Mouse (Mus musculus) monocyte, adult 5-6 weeks (primary cell): ENCODE data around the gene Fmo5. TPM values are rescaled to one million over a fixed set of nuclear protein-coding genes. Genes with fewer than 3 reads are reported as not detected.

ENCODE experiments used
- ATAC-seq: fragments of 153-309, 156-312 bp; replicated peaks from 2 replicates; pipeline ENCODE4 v1.8.0; 2017; ENCODE audit warnings: mild to moderate bottlenecking; ENCODE audit not compliant: low TSS enrichment, insufficient number of reproducible peaks, severe bottlenecking, poor library complexity, low FRiP score
- total RNA-seq: library from RNA; stranded (forward); fragments of 200-1000, 200-491, 200-594 nt; gene quantifications from 3 replicates; pipeline ENCODE4 v1.2.3, GENCODE M21; 2017

Fmo5 gene
- total RNA-seq: 4.5 to 10.1 TPM (median 9.1 TPM) in 3 replicates

DNA sequence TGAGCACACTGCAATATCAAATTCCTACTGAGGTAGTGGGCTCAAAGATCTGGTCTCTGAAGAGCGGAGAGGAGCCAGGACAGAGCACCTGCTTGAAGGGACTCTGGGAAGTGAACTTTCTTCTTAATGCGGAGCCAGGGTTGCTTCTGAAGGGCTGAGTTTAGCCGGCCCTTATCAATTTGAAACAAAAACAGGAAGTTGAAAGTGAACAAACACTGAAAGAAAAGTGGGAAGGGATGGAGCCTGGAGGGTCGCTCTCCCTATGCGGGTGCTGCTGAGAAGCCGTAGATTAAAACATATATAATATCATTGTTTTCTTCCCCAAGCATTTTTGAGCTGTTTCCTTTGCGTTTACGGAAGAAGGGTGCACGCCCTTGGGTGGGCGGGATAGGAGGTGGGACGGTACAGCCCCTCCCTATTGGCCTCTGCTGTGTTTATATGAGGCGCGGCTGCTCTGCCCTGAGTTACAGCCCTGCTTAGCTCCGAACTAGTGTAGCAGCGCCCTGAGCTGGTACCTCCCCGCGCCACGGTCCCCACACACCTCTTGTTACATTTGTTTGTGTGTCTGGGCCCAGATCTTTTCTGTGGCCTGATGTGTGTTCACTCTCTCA, at the start of gene Fmo5:
TSS of gene Fmo5 (plus strand) at position 414 of the 611 bp plus-strand sequence.
- ATAC-seq: peak; percentile 80

DNA sequence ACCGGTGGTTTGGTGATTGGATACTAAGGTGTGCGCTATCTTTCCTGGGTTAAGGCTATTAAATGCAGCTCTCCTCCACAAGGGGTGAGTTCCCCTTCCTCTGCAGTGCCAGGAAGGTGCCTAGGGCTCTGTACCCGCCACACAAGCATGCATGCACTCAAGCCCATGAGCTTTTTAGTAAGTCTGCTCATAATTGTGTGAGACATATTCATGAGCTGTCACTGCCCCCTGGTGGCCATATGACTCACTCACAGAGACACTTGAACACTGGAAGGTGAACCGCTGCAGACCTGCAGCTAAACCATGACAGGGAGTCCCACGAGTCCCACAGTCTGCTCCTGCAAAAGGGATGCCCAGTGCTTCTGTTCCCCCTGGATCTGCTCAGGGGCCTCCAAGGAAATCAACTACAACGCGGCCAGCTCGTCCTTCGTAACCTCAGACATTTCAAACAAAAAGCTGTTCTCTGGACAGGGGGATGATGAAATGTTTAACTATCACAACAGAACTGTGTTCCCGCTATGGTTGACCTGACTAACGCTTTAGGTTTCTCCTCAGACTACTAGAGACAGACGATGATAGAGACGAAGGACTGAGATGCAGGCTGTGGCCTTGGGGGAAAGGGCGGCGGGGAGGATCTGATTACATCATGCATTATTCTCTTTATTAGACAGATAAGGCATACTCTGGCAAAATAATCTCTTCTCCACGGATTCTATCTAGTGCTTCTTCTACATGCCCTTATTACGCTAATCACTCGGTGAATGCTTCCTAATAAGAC, 43.0 kb upstream of the Fmo5 start:
- peak; percentile 61 for ATAC-seq

DNA sequence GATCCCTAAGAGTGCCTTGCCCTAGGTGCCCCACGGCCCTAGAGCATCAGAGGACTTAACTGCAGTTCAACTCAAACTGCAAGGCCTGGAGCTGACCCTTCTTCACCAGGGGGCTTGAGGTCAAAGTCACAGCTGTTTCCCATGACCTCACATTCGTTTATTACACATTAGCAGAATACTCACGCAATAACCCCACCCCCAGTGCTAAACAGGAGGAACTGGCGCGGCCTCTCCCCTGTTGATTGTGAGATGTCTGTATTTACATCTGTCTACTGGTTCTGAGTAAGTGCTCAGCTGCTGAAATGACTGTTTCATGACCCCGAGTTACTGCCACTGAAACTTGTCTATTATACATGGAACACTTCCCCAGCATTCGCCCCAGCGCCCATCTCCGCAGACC, 40.9 kb upstream of the Fmo5 start:
- ATAC-seq: no peak

DNA sequence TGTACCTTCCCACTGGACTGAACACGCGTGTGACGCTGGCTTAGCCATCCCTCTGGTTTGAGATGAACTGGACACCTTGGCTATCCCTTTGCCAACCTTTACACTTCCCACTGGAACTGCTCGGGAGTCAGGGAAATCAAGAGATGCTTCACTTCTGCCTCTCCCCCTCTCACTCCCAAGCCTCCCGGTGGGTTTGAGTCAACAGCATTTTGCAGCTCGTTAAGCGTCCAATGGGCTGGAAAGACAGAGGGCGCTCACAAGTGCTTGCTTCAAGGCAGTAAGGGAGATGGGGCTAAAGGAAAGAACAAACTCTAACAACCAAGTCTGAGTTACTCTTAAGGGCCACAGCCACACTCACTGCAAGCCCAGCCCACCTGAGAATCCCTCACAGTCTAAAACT, 37.9 kb upstream of the Fmo5 start:
- ATAC-seq: no peak

DNA sequence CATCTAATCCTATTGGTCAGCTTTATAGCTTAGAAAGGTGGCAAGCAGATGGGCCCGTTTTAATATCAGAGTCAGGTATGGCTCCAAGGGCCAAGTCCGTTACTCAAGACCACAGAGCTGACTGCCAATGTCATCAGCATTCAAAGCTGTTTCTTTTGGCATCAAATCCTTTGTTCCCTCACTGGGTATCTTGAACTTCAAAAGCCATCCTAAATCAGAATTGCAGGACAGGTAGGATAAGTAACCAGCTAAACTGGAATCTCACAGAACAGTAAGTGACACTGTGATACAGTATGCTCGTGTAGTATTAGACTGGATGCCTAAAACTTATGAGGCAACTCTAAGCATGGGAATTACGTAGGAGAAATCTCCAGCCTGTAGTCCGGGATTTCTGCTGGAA, 35.5 kb upstream of the Fmo5 start:
- no peak for ATAC-seq

DNA sequence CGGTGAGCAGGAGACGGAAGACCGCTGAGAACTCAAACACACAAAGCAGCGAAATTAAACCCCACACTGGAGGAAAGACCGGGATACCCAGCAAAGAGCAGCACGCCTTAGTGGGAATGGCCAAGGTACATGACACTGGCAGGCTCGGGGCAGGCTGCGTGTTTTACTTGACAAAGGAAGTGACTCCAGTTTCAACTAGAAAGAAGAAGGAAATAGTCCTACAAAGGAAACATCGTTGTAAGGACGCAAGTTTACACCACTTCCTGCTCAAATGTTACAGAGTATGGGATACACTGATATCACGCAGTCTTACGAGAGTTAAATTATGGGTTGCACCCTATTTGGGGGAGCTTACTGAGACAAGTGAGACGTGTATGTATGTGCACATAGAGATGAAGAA, 34.5 kb upstream of the Fmo5 start:
- no peak for ATAC-seq

DNA sequence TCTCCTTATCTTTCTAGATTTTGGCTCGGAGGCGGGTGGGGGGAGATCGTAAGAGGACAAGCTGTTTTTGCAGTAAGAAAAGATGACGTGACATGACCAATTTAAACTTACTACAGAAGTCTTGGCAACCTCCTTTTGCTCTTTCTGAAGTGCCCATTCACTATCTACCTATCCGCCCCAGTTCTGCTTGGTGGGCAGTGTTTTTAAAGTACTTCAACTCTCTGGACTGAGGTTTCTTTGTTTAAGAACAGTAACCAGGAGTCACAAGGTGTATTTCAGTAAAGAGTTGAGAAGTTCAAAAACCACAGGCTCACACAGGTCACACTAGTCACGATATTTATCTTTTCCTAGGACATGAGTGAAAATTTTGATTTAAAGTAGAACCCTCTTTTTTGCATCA, 33.5 kb upstream of the Fmo5 start:
- no peak for ATAC-seq

DNA sequence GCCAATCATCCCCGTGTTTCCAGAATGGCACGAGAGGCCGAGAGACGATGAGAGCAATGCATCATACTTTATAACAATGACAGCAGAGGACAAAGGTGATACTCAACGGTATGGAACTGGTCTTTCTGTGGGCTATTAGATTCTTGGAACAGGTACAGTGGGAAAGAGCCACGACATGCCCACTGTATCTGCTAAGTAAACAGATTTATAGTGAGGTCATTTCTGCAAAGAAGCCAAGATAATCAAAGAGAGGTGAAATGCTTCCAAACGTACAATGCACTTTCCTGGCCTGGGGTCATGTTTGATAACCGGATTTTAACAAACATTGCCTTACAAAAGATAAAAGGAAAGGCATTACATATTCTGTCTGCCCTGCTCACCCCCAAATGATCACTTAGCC, 31.8 kb upstream of the Fmo5 start:
- no peak for ATAC-seq

DNA sequence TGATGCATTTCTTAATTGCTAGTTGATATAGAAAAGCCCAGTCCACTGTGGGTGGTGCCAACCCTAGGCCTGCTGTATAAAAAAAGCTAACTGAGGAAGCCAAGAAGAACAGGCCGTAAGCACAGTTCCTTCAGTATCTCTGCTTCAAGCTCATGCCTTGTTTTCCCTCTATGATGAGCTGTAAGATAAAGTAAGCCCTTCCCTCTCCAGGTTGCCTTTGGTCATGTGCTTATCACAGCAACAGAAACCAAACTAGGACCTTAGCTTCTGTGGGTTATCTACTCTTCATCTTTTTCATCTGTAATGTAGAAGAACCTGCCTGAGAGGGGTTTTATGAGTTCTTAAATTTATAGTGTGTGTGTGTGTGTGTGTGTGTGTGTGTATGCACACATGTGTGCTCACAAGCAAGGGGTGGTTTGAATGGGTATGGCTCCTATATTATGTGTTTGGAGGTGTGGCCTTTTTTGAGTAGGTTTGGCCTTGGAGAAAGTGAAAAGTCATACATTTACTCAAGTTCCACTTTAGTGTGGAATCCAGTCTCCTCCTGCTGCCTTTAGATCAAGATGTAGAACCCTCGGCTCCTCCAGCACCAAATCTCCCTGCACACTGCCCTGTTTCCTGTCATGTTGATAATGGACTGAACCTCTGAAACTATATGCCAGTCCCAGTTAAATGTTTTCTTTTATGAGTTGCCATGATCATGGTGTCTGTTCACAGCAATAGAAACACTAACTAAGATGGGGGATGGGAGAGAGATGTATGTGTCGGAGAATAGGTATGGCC, 28.4 kb upstream of the Fmo5 start:
- ATAC-seq: no peak

DNA sequence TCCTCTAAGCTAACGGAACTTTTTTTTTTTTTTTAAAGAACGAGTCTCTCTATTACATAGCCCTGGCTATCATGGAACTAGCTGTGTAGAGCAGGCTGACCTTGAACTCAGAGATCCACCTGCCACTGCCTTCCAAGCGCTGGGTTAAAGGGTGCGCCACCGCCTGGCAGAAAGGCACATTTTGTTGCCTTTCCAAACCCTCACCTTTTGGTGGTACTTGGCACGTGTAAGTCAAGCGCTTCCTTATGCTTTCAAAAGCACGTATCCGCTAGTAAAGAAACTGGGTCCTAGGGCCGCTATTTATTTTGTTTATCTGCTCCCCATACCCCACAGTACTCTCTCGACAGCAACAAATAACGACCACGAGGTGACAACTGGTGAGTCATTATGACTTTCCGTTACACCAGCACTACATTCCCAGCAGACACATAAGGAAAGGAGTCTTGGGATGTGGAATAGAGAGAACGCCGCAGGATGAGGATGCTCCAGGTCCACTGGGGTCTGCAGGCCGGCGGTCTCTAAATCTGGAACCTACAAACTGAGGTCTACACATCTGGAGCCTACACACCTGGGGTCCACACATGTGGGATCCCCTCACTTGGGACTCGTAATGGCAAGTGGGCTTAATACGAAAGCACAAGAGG, 19.3 kb upstream of the Fmo5 start:
- peak; percentile 23 for ATAC-seq

DNA sequence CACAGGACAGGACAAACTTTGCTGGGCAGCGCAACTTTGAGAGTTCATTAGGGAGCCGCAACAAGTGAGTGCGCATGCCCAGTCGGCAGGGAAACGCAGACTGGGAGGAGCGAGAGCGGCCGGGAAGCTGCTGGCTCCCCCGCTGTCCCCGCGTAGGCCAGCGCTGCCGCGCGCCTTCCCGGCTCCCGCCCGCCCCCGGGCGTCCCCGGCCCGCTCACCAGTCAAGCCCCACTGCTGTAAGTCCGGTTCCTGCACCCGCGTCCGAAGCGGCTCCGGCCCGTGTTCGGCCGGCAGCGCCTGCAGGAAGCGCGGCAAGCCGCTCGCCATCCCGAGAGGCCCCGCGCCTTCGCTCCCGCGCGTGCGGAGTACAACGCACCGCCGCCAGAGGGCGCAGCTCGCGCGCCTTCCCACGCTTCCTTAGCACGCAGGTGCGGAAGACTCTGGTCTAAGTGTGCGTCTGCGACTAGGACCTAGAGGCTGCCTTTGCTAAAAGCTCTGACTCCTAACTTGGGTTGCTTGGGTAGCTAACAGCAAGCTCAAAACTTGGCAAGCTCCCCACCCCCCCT, 18.7 kb upstream of the Fmo5 start, which contains the start of gene Chd1l:
TSS of gene Chd1l (minus strand) at position 359 of the 566 bp plus-strand sequence.
- ATAC-seq: peak; percentile 80

DNA sequence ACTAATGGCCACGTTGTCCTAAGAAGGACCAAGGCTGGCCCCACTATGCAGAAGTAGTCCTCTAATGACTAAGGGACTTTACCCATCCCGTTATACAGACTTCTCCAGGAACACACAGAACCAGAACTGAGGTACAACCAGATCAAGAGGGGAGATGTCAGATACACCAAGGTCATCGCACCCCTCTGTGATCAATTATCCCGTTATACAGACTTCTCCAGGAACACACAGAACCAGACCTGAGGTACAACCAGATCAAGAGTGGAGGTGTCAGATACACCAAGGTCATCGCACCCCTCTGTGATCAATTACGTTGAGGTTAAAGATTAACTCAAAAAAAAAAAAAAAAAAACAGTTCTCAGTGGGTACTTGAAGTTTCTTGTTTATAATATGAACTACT, 17.6 kb upstream of the Fmo5 start:
- no peak for ATAC-seq

DNA sequence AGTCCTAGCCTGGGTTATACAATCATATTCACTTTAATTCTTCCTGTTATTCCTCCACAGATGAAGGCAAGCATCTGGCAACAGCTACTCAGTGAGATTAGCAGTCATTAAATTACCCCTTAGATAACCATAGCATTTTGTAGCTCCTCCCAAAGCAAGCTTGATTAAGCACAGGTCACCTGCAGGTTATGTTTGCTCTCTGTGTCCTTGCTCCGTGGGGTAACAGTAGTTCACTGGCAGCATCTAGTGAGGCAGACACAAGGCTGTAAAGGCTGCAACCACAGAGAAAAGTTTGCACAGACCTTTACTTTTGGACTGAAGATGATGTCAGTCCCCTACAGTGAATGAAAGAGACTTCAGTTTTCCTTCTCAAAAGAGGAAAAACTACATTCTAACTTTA, 13.4 kb upstream of the Fmo5 start:
- no peak for ATAC-seq

DNA sequence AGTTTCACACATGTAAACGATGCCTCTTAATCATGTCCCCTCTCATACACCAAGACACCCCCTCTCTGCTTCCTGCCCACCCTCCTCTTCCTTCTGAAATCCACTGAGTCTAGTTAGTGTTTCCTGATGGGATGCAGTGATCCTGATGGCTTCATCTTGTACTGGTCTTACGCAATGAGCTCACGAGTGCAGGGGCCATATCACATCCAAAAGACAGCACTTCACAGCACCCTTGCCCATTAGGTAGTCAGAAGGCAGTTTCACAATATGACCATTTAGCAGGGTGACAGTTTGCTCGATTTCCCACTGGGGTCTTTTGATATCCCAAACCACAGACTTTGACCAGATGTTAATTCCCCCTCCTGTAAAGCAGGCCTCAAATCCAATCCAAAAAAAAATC, 12.7 kb upstream of the Fmo5 start:
- ATAC-seq: no peak

DNA sequence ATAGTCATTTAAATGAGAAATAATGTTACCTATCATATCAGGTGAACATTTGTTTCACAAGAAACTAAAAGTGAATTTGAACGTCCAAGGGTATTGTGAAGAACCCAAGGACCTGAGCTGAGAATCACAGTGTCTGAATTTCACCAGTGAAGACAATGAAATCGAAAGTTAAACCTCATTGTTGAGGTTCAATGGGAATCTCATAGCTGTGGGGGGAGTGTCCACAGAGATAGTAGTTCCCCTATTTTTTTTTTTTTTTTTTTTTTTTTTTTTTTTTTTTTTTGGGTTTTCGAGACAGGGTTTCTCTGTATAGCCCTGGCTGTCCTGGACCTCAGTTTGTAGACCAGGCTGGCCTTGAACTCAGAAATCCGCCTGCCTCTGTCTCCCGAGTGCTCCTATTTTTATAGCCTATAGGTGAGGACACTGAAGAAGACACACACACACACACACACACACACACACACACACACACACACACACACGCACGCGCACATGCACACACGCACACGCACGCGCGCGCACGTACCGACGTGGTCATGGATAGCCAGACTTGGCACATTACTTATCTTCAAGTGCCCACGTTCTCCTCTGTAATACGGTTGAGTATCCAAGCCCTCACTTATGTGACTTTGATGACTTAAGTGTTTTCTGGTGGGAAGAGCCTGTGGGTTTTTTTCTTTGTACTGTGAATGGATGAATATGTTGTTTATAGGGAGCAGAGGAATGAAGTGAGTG, 11.3 kb upstream of the Fmo5 start:
- ATAC-seq: no peak

DNA sequence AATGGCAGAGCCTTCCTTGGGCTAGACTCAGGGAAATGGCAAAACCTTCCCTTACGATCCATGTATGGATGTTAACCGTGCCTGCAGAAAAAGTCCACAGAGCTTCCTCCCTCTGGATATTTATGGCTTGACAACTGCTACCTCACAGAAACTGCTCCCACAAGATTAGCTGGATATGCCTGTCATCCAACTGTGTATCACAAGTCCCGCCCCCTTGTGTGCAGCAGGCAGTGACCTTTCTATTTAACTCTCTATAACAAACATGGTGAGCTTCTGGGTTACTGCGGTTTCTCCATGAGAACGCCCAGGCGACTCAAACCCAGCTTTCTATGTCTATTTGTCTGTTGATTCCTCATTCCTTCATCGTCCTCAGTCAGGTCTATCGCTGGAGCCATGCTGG, 10.7 kb upstream of the Fmo5 start:
- ATAC-seq: no peak

DNA sequence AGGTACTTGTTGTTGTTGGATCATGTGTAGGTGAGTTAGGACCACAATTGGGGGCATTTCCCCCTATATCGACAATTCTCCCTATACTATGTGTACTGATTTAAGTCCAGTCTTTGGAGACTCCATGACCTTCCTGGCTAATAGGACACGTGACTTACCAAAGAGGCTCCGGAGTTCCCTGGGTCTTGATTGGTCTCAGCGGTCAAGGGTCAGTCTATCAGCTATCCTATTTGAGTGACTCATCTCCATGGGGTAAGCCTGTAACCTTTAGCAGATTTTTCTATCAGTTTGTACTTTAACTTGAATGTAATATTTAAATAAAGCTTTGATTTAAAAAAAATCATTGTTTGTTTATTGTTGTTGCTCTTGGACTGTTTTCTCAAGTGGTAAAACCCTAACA, 7.9 kb upstream of the Fmo5 start:
- ATAC-seq: no peak

DNA sequence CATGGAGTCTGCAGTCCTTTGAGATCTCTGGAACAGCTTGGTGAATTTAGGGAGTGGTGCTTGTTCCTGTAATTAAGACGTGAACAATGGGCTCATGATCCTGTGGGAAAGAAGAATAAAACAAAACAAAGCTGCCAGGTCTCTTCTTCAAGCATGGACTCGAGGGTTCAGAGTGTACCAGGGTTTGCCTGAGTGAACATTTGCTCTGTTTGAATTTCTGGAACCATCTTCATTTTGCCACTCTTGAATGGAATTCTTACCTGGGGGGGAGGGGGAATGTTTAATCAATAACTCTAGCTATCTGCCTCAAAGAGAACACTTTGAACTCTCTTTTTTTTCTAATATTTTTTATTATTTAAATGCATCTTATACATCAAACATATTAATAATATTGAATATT, 4.0 kb upstream of the Fmo5 start:
- ATAC-seq: no peak
